In the genomic region with DNA sequence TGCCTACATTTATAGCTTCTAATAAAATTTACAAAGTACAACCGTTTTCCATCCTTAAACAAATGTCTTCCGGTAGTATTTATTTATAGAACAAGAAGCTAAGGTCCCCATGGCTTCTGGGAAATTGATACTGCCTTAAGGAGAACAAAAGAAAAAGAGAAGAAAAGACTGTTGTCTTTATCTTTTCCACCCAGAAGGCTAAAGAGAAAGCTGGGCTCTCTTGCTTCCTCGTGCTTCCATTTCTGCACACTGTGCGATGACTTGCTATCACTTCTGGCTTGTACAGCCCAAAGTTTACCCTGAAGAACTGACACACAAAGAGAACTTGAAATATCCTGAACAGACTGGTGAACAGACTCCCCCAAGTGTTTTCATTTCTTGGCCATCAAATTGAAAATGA, we compare ENCODE assay signal across 23 mouse cellular contexts.
DNase-seq lines count a peak whose midpoint lies in the region; ATAC-seq and TF ChIP-seq lines count a peak whose summit lies in the region.
"Had no signal": no experiment of that assay in that cellular context is flagged by ENCODE, and none has a peak within 500 bp of the region (broad histone marks: within the 10 kb centered on the region; RNA-seq: fewer than 3 reads in every experiment).

No protein-coding gene starts in this region.

- H3K4me2 ChIP-seq in liver, embryonic 12.5 days = peak overlapping the region; percentile 30; the same call in 1 of the 2 replicates
- no peak overlapping the region for H3K4me2 ChIP-seq in forebrain, embryonic 14.5 days (ENCODE audit: low read length)
- H3K4me2 ChIP-seq: heart, embryonic 15.5 days; hindbrain, embryonic 15.5 days; limb, embryonic 13.5 days; lung, embryonic 15.5 days; midbrain, embryonic 13.5 days had no signal

- peak; percentile 93 for DNase-seq in MEL-GATA-1-ER (ENCODE audit: extremely low read depth, low read depth)
- peak; percentile 35 for DNase-seq in c-Kit-positive CD71-positive TER-119-positive erythroid progenitor cells, embryonic 14.5 days (ENCODE audit: low spot score)
- no peak for DNase-seq in forebrain, embryonic 14.5 days (ENCODE audit: low spot score)
- DNase-seq in ovary, postnatal 36 days (ENCODE audit: low spot score) = no peak
- DNase-seq in lung, adult 2 months = no peak
- DNase-seq: adrenal gland, postnatal 36 days; cerebellum, adult 18-20 months; embryo, embryonic 11 days; gastrocnemius, postnatal 36 days; heart, postnatal 4 days; kidney, adult 2 months; kidney, postnatal 14 days; lung, postnatal 36 days; thymus, adult 2 months; thymus, postnatal 4 days had no signal

- no peaks in the 10 kb centered on the region for H3K9me3 ChIP-seq in liver, embryonic 12.5 days (replicated peaks)
- no peaks in the 10 kb centered on the region for H3K9me3 ChIP-seq in forebrain, embryonic 14.5 days (replicated peaks; ENCODE audit: control insufficient read depth, low read length)
- H3K9me3 ChIP-seq: heart, embryonic 15.5 days; hindbrain, embryonic 15.5 days; limb, embryonic 13.5 days; lung, embryonic 15.5 days; midbrain, embryonic 13.5 days had no signal

- no peak for TF ChIP-seq POLR2A in lung, adult 2 months (IDR thresholded peaks at IDR 0.05; ENCODE audit: borderline replicate concordance, extremely low read depth, low read depth, low read length)

- no peaks in the 10 kb centered on the region for H3K27me3 ChIP-seq in liver, embryonic 12.5 days (replicated peaks)
- H3K27me3 ChIP-seq in forebrain, embryonic 14.5 days (replicated peaks; ENCODE audit: control insufficient read depth, insufficient read depth, low read length) = no peaks in the 10 kb centered on the region
- H3K27me3 ChIP-seq: heart, embryonic 15.5 days; hindbrain, embryonic 15.5 days; limb, embryonic 13.5 days; lung, embryonic 15.5 days; midbrain, embryonic 13.5 days had no signal

- no peak for TF ChIP-seq CTCF in lung, adult 2 months (IDR thresholded peaks at IDR 0.05; ENCODE audit: insufficient read depth, low read length)

- ATAC-seq in liver, embryonic 12.5 days = peak; percentile 91
- peak; percentile 94 for ATAC-seq in megakaryocyte progenitor cell, adult 5-6 weeks (replicated peaks; ENCODE audit: poor library complexity)
- no peak for ATAC-seq in forebrain, embryonic 14.5 days
- ATAC-seq: forebrain, embryonic 16.5 days; midbrain, embryonic 13.5 days had no signal

- H3K4me3 ChIP-seq in liver, embryonic 12.5 days = no peak overlapping the region
- H3K4me3 ChIP-seq in forebrain, embryonic 14.5 days (ENCODE audit: low read depth, low read length) = no peak overlapping the region
- no peak overlapping the region for H3K4me3 ChIP-seq in lung, adult 2 months (replicated peaks; ENCODE audit: extremely low read depth, low read depth, low read length)
- H3K4me3 ChIP-seq: heart, embryonic 15.5 days; hindbrain, embryonic 15.5 days; limb, embryonic 13.5 days; lung, embryonic 15.5 days; midbrain, embryonic 13.5 days had no signal

- 13% methylated on average over 4 of the region's 4 CpGs for WGBS in liver, embryonic 12.5 days (ENCODE audit: insufficient replicate concordance)
- whole genome bisulfite sequencing in forebrain, embryonic 14.5 days = 77% methylated on average over 4 of the region's 4 CpGs
- 55% methylated on average over 4 of the region's 4 CpGs for WGBS in lung, adult 2 months

- H3K36me3 ChIP-seq in liver, embryonic 12.5 days = no peaks in the 10 kb centered on the region
- H3K36me3 ChIP-seq in forebrain, embryonic 14.5 days (ENCODE audit: control insufficient read depth, insufficient read depth, low read length) = no peaks in the 10 kb centered on the region
- H3K36me3 ChIP-seq: heart, embryonic 15.5 days; hindbrain, embryonic 15.5 days; limb, embryonic 13.5 days; lung, embryonic 15.5 days; midbrain, embryonic 13.5 days had no signal

- H3K9ac ChIP-seq in liver, embryonic 12.5 days = no peak overlapping the region
- H3K9ac ChIP-seq in forebrain, embryonic 14.5 days (ENCODE audit: low read length) = no peak overlapping the region
- H3K9ac ChIP-seq: heart, embryonic 15.5 days; hindbrain, embryonic 15.5 days; limb, embryonic 13.5 days; lung, embryonic 15.5 days; midbrain, embryonic 13.5 days had no signal

- H3K27ac ChIP-seq in liver, embryonic 12.5 days = no peak overlapping the region
- no peak overlapping the region for H3K27ac ChIP-seq in forebrain, embryonic 14.5 days (ENCODE audit: low read depth, low read length)
- H3K27ac ChIP-seq: heart, embryonic 15.5 days; hindbrain, embryonic 15.5 days; limb, embryonic 13.5 days; lung, embryonic 15.5 days; midbrain, embryonic 13.5 days had no signal

- H3K4me1 ChIP-seq in liver, embryonic 12.5 days = peaks cover 4% of the 10 kb centered on the region; the same call in 1 of the 2 replicates
- no peaks in the 10 kb centered on the region for H3K4me1 ChIP-seq in forebrain, embryonic 14.5 days (ENCODE audit: control insufficient read depth, insufficient read depth, low read length)
- H3K4me1 ChIP-seq in lung, adult 2 months (ENCODE audit: control insufficient read depth, insufficient read depth, low read length) = no peaks in the 10 kb centered on the region
- H3K4me1 ChIP-seq: heart, embryonic 15.5 days; hindbrain, embryonic 15.5 days; limb, embryonic 13.5 days; lung, embryonic 15.5 days; midbrain, embryonic 13.5 days had no signal

Comparison
In these comparisons a context has a peak if more than half of its experiments do, and no peak if none do; other contexts are left out.
1. DNase-seq: peak in MEL-GATA-1-ER (single experiment) and c-Kit-positive CD71-positive TER-119-positive erythroid progenitor cells, embryonic 14.5 days (single experiment); none in forebrain, embryonic 14.5 days (single experiment), ovary, postnatal 36 days (single experiment) and lung, adult 2 months (single experiment).